Mouse (Mus musculus) brain, embryonic 14.5 days (tissue): ENCODE measurements around the gene Gnb3.

Experiments
- CTCF ChIP-seq: fragments of 200-500 bp; IDR thresholded peaks from 2 replicates; pipeline ENCODE4 v1.5.1; 2012; ENCODE audit warnings: inconsistent platforms, mild to moderate bottlenecking, moderate library complexity, borderline replicate concordance; ENCODE audit not compliant: insufficient read depth, insufficient read length; ENCODE audit errors: extremely low read depth
- POLR2A ChIP-seq: fragments of 200-500 bp; IDR thresholded peaks from 2 replicates; pipeline ENCODE4 v1.6.1; 2012; ENCODE audit warnings: mild to moderate bottlenecking, inconsistent platforms, borderline replicate concordance; ENCODE audit not compliant: poor library complexity, insufficient read depth, insufficient read length, severe bottlenecking; ENCODE audit errors: extremely low read depth

- TF ChIP-seq POLR2A (no peak), CTCF (no peak)
These were observed 39.3 kb upstream of the Gnb3 start for GRCm38 (mm10) chr6:124879390-124879789.
